Mouse (Mus musculus) stomach, embryonic 16.5 days (tissue): ENCODE measurements around the gene Eif4g3. TPM values are rescaled to one million over a fixed set of nuclear protein-coding genes. Genes with fewer than 3 reads are reported as not detected.

ENCODE experiments used
- ATAC-seq: fragments of 200-750 bp; cut with Nextera tagmentation; 2 replicates; pipeline ENCODE4 v1.8.0; 2017; ENCODE audit warnings: moderate number of reproducible peaks, moderate TSS enrichment; ENCODE audit not compliant: insufficient read depth, low FRiP score
- H3K27ac ChIP-seq: fragments of 300-500 bp; sonication (generic); 2 replicates; pipeline ENCODE4 v1.5.1; 2014; ENCODE audit warnings: low read length
- H3K27me3 ChIP-seq: fragments of 300-500 bp; sonication (generic); 2 replicates; pipeline ENCODE4 v1.6.1; 2014; ENCODE audit warnings: low read length, control low read depth, mixed read lengths; ENCODE audit not compliant: control insufficient read depth, insufficient read depth
- H3K36me3 ChIP-seq: fragments of 300-500 bp; sonication (generic); 2 replicates; pipeline ENCODE4 v1.6.1; 2014; ENCODE audit warnings: low read length; ENCODE audit not compliant: control insufficient read depth, insufficient read depth
- H3K4me1 ChIP-seq: fragments of 300-500 bp; sonication (generic); 2 replicates; pipeline ENCODE4 v1.6.1; 2014; ENCODE audit warnings: low read length, control low read depth, mixed read lengths; ENCODE audit not compliant: control insufficient read depth, insufficient read depth
- H3K4me2 ChIP-seq: fragments of 300-500 bp; sonication (generic); 2 replicates; pipeline ENCODE4 v1.6.1; 2014; ENCODE audit warnings: low read depth, low read length, mixed read lengths
- H3K4me3 ChIP-seq: fragments of 300-500 bp; sonication (generic); replicated peaks from 2 replicates; pipeline ENCODE4 v1.5.1; 2014; ENCODE audit warnings: mild to moderate bottlenecking, low read length
- H3K9ac ChIP-seq: fragments of 300-500 bp; sonication (generic); 2 replicates; pipeline ENCODE4 v1.6.1; 2014; ENCODE audit warnings: low read length
- H3K9me3 ChIP-seq: fragments of 300-500 bp; sonication (generic); replicated peaks from 2 replicates; pipeline ENCODE4 v1.6.1; 2016; ENCODE audit warnings: low read length, control low read depth; ENCODE audit not compliant: control insufficient read depth
- WGBS: fragments of 180-500 bp; shearing (Covaris S2); extraction: QIAGEN DNeasy Blood & Tissue Kit; methylation state at CpG from one replicate; pipeline ENCODE4 v1.1.7; 2014; 5-methylcytosine and 5-hydroxymethylcytosine counted together
- polyA plus RNA-seq: library from polyadenylated mRNA; unstranded; fragments of >200 nt; fragmentation: Nextera tagmentation; extraction: Ambion mirVana; gene quantifications from 2 replicates; pipeline ENCODE4 v1.2.1, GENCODE M21; 2015

Gene Eif4g3
- polyA plus RNA-seq, 1 experiment from 2014 or later = 24.8 TPM

- no peak for ATAC-seq
Measured at GRCm38 (mm10) chr4:137982869-137983268, 10.0 kb upstream of the Eif4g3 start.

GRCm38 (mm10) chr4:137984212-137984611 is 8.6 kb upstream of the Eif4g3 start:
- H3K9ac ChIP-seq = no peak overlapping the region
- H3K9me3 ChIP-seq = no peaks in the 10 kb centered on the region
- no peak overlapping the region for H3K4me3 ChIP-seq
- ATAC-seq = 0 out of 2 replicates have a peak, but pooled peaks have one; percentile 21
- H3K36me3 ChIP-seq = no peaks in the 10 kb centered on the region
- WGBS = 40% methylated on average over 10 of the region's 10 CpGs
- H3K4me2 ChIP-seq = no peak overlapping the region
- H3K27me3 ChIP-seq = no peaks in the 10 kb centered on the region
- no peak overlapping the region for H3K27ac ChIP-seq
- H3K4me1 ChIP-seq = no peaks in the 10 kb centered on the region

More at GRCm38 (mm10) chr4:137982869-137983268, 10.0 kb upstream of the Eif4g3 start:
- 63% methylated on average over 1 of the region's 1 CpGs for WGBS
- no peak overlapping the region for H3K27ac ChIP-seq
- H3K27me3 ChIP-seq = no peaks in the 10 kb centered on the region
- no peaks in the 10 kb centered on the region for H3K4me1 ChIP-seq
- H3K9me3 ChIP-seq = no peaks in the 10 kb centered on the region
- H3K36me3 ChIP-seq = no peaks in the 10 kb centered on the region
- H3K4me2 ChIP-seq = no peak overlapping the region
- H3K4me3 ChIP-seq = no peak overlapping the region
- H3K9ac ChIP-seq = no peak overlapping the region

GRCm38 (mm10) chr4:137984746-137985145 is 8.1 kb upstream of the Eif4g3 start:
- H3K9ac ChIP-seq = no peak overlapping the region
- no peaks in the 10 kb centered on the region for H3K9me3 ChIP-seq
- H3K4me3 ChIP-seq = no peak overlapping the region
- H3K36me3 ChIP-seq = no peaks in the 10 kb centered on the region
- WGBS = 54% methylated on average over 5 of the region's 5 CpGs
- no peaks in the 10 kb centered on the region for H3K4me1 ChIP-seq
- H3K27ac ChIP-seq = no peak overlapping the region
- ATAC-seq = no peak
- no peak overlapping the region for H3K4me2 ChIP-seq
- H3K27me3 ChIP-seq = no peaks in the 10 kb centered on the region

GRCm38 (mm10) chr4:137989426-137989825 is 3.4 kb upstream of the Eif4g3 start:
- Histone ChIP-seq H3K27me3 (no peaks in the 10 kb centered on the region), H3K9ac (no peak overlapping the region), H3K4me1 (0 out of 2 replicates have a peak, but pooled peaks cover 4% of the 10 kb centered on the region), H3K4me2 (no peak overlapping the region), H3K9me3 (0 out of 2 replicates have a peak, but pooled peaks cover 3% of the 10 kb centered on the region), H3K4me3 (no peak overlapping the region), H3K36me3 (no peaks in the 10 kb centered on the region), H3K27ac (no peak overlapping the region)
- no peak for ATAC-seq
- 90% methylated on average over 5 of the region's 5 CpGs for WGBS

- Histone ChIP-seq H3K4me1 (peaks cover 12% of the 10 kb centered on the region), H3K9me3 (0 out of 2 replicates have a peak, but pooled peaks cover 3% of the 10 kb centered on the region), H3K27me3 (no peaks in the 10 kb centered on the region), H3K9ac (no peak overlapping the region), H3K4me3 (no peak overlapping the region), H3K36me3 (no peaks in the 10 kb centered on the region), H3K4me2 (no peak overlapping the region), H3K27ac (no peak overlapping the region)
- ATAC-seq = no peak
- WGBS = 85% methylated on average over 4 of the region's 4 CpGs
Measured at GRCm38 (mm10) chr4:137990433-137990832, 2.4 kb upstream of the Eif4g3 start.

- no peak overlapping the region for H3K4me3 ChIP-seq
- no peak overlapping the region for H3K27ac ChIP-seq
- H3K4me2 ChIP-seq = no peak overlapping the region
- ATAC-seq = no peak
- no peaks in the 10 kb centered on the region for H3K27me3 ChIP-seq
- H3K36me3 ChIP-seq = peaks cover 2% of the 10 kb centered on the region; the same call in 1 of the 2 replicates
- H3K9me3 ChIP-seq = 0 out of 2 replicates have a peak, but pooled peaks cover 3% of the 10 kb centered on the region
- peaks cover 20% of the 10 kb centered on the region for H3K4me1 ChIP-seq
- no peak overlapping the region for H3K9ac ChIP-seq
- 72% methylated on average over 7 of the region's 7 CpGs for WGBS
Measured at GRCm38 (mm10) chr4:137991240-137991639, 1.6 kb upstream of the Eif4g3 start.

GRCm38 (mm10) chr4:137993291-137993758 is 503 bp downstream of the Eif4g3 start:
- 0 out of 2 replicates have a peak, but pooled peaks cover 3% of the 10 kb centered on the region for H3K9me3 ChIP-seq
- peak overlapping the region; percentile 80 for H3K4me3 ChIP-seq
- H3K36me3 ChIP-seq = peaks cover 11% of the 10 kb centered on the region; the same call in 1 of the 2 replicates
- H3K4me2 ChIP-seq = peak overlapping the region; percentile 70
- peak overlapping the region; percentile 94 for H3K9ac ChIP-seq
- no peaks in the 10 kb centered on the region for H3K27me3 ChIP-seq
- ATAC-seq = peak; percentile 95
- WGBS = under 1% methylated on average over 58 of the region's 59 CpGs
- peaks cover 22% of the 10 kb centered on the region for H3K4me1 ChIP-seq
- H3K27ac ChIP-seq = peak overlapping the region; percentile 87

GRCm38 (mm10) chr4:137993821-137994561 is 1.2 kb downstream of the Eif4g3 start:
- ATAC-seq = peak; percentile 15; the same call in 1 of the 2 replicates
- peak overlapping the region; percentile 80 for H3K4me3 ChIP-seq

More at GRCm38 (mm10) chr4:137993821-137994561, 1.2 kb downstream of the Eif4g3 start:
- no peaks in the 10 kb centered on the region for H3K27me3 ChIP-seq
- H3K4me2 ChIP-seq = peak overlapping the region; percentile 70
- WGBS = under 1% methylated on average over 48 of the region's 60 CpGs
- H3K9ac ChIP-seq = peak overlapping the region; percentile 94
- H3K4me1 ChIP-seq = peaks cover 22% of the 10 kb centered on the region
- H3K9me3 ChIP-seq = 0 out of 2 replicates have a peak, but pooled peaks cover 3% of the 10 kb centered on the region
- peaks cover 17% of the 10 kb centered on the region for H3K36me3 ChIP-seq
- peak overlapping the region; percentile 87 for H3K27ac ChIP-seq
